Mouse (Mus musculus): ENCODE measurements around the gene Rsu1. TPM values are rescaled to one million over a fixed set of nuclear protein-coding genes. Genes with fewer than 3 reads are reported as not detected.

The Rsu1 gene
- polyA plus RNA-seq, 1 experiment from 2014 or later, result 78.0 TPM

Other genes with a start within 250 kb of the Rsu1 start
- gene Cubn, start 220.4 kb upstream of the Rsu1 start, polyA plus RNA-seq (2015; fragmentation: Nextera tagmentation; extraction: Ambion mirVana), result 0.30 and 0.50 TPM in 2 replicates

Measured in hindbrain, embryonic 15.5 days (tissue).